Mouse (Mus musculus) brain, embryonic 14.5 days (tissue): Measurements from ENCODE around the gene Ezh1.

Experiments
- CTCF ChIP-seq: fragments of 200-500 bp; IDR thresholded peaks from 2 replicates; pipeline ENCODE4 v1.5.1; 2012; ENCODE audit warnings: inconsistent platforms, mild to moderate bottlenecking, moderate library complexity, borderline replicate concordance; ENCODE audit not compliant: insufficient read depth, insufficient read length; ENCODE audit errors: extremely low read depth
- POLR2A ChIP-seq: fragments of 200-500 bp; IDR thresholded peaks from 2 replicates; pipeline ENCODE4 v1.6.1; 2012; ENCODE audit warnings: mild to moderate bottlenecking, inconsistent platforms, borderline replicate concordance; ENCODE audit not compliant: poor library complexity, insufficient read depth, insufficient read length, severe bottlenecking; ENCODE audit errors: extremely low read depth

DNA sequence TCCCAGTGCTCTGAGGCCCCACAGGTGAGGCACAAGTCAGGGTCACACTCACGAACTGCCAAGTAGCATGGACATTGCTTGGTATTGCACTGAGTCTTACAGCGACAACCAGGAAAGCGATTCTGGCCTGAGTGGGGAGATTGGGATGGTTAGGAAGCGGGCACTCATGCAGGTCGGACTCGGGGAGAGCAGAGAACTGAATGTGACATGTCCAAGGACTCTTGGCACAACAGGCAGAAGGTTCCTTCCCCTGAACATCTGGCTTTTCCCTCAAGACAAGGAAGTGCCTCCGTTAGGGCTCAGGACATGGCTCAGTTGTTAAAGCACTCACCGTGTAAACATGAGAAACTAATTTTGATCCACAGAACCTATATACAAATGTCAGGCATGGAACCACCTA, 30.7 kb downstream of the Ezh1 start:
- TF ChIP-seq POLR2A (no peak), CTCF (no peak)
